8 mouse cellular contexts compared by ENCODE assay signal in genomic region chr4:123139513-123140154, GRCm38 (mm10). TPM values are rescaled to one million over a fixed set of nuclear protein-coding genes. Genes with fewer than 3 reads are reported as not detected.
DNase-seq lines count a peak whose midpoint lies in the region; ATAC-seq and TF ChIP-seq lines count a peak whose summit lies in the region.

Gene Ppie, minus strand, starts transcription at chr4:123139951.

- H3K9ac ChIP-seq in hindbrain, embryonic 15.5 days: peak within 1 kb of the TSS; percentile 51

- no peak; the same call in 1 of the 2 replicates for TF ChIP-seq CTCF in left cerebral cortex, adult 2 months (IDR thresholded peaks at IDR 0.05)

- WGBS in hindbrain, embryonic 15.5 days: under 1% methylated on average over 34 of the region's 34 CpGs

- ATAC-seq in hindbrain, embryonic 15.5 days (ENCODE audit: low FRiP score, low read depth): peak; percentile 98

- peaks cover 22% of the 10 kb centered on the region for H3K4me1 ChIP-seq in hindbrain, embryonic 15.5 days (replicated peaks)
- peaks cover 25% of the 10 kb centered on the region for H3K4me1 ChIP-seq in megakaryocyte, embryonic 14.5 days

- peak within 1 kb of the TSS; percentile 91 for H3K4me2 ChIP-seq in hindbrain, embryonic 15.5 days

- no peaks in the 10 kb centered on the region for H3K9me3 ChIP-seq in hindbrain, embryonic 15.5 days
- peaks cover 3% of the 10 kb centered on the region; the same call in 1 of the 2 replicates for H3K9me3 ChIP-seq in megakaryocyte, embryonic 14.5 days

- DNase-seq in WW6 (ENCODE audit: low read depth, low spot score): peak; percentile 76
- peak; percentile 73 to 79 for DNase-seq in cerebellum, postnatal 36 days
- DNase-seq in frontal cortex, postnatal 36 days (ENCODE audit: low spot score in 2 of 2): peak; percentile 67 to 68
- DNase-seq in left cerebral cortex, adult 2 months (ENCODE audit: extremely low spot score in 1 of 2, low spot score in 2 of 2): peak; percentile 69 to 73
- DNase-seq in right cerebral cortex, postnatal 10 days (ENCODE audit: low spot score in 2 of 2): peak; percentile 84 to 85
- peak; percentile 73 for DNase-seq in urinary bladder, postnatal 25 days (ENCODE audit: low spot score)

- peak within 1 kb of the TSS; percentile 71 for H3K4me3 ChIP-seq in hindbrain, embryonic 15.5 days
- H3K4me3 ChIP-seq in left cerebral cortex, adult 2 months: peak within 1 kb of the TSS; percentile 78
- H3K4me3 ChIP-seq in megakaryocyte, embryonic 14.5 days (replicated peaks): peak within 1 kb of the TSS; percentile 96

- H3K27ac ChIP-seq in hindbrain, embryonic 15.5 days (replicated peaks): peak within 1 kb of the TSS; percentile 87
- H3K27ac ChIP-seq in left cerebral cortex, adult 2 months: peak within 1 kb of the TSS; percentile 45; the same call in 1 of the 2 replicates

- intact Hi-C loops in left cerebral cortex, adult 2 months (cut with DNase I): no loop called here

- H3K36me3 ChIP-seq in hindbrain, embryonic 15.5 days: peaks cover 17% of the 10 kb centered on the region
- peaks cover 26% of the 10 kb centered on the region for H3K36me3 ChIP-seq in megakaryocyte, embryonic 14.5 days (replicated peaks; ENCODE audit: low read length)

- H3K27me3 ChIP-seq in hindbrain, embryonic 15.5 days: no peaks in the 10 kb centered on the region
- H3K27me3 ChIP-seq in megakaryocyte, embryonic 14.5 days (replicated peaks): peaks cover 11% of the 10 kb centered on the region

RNA-seq across cellular contexts. Expression of gene Ppie, which starts in this region (rescaled TPM):
- polyA plus RNA-seq in hindbrain, embryonic 15.5 days (2015; fragmentation: Nextera tagmentation; extraction: Ambion mirVana): 57.2 TPM in 2 replicates
- total RNA-seq in left cerebral cortex, adult 2 months (2021): 10 to 100 TPM; 19.3 to 24.4 TPM
- polyA plus RNA-seq in megakaryocyte, embryonic 14.5 days (2012; ENCODE audit: insufficient read depth, low replicate concordance): 4.7 TPM in 1 of 2 replicates, not detected in the other

Comparison
In these comparisons a context has a peak if more than half of its experiments do, and no peak if none do; other contexts are left out.
1. Peak in every context shown above with its lines: DNase-seq, ATAC-seq, H3K4me3 ChIP-seq and H3K27ac ChIP-seq.
2. RNA of gene Ppie (polyA plus RNA-seq): 57.2 TPM in hindbrain, embryonic 15.5 days; 4.7 TPM in megakaryocyte, embryonic 14.5 days; every median in the first group is over 10 times any median in the second.